Mouse (Mus musculus): Measurements from ENCODE around the gene Hist1h2ag.

Hist1h2ag gene

GRCm38 (mm10) chr13:22007872-22008271 is 34.9 kb downstream of the Hist1h2ag start:
- no peak for DNase-seq

DNA sequence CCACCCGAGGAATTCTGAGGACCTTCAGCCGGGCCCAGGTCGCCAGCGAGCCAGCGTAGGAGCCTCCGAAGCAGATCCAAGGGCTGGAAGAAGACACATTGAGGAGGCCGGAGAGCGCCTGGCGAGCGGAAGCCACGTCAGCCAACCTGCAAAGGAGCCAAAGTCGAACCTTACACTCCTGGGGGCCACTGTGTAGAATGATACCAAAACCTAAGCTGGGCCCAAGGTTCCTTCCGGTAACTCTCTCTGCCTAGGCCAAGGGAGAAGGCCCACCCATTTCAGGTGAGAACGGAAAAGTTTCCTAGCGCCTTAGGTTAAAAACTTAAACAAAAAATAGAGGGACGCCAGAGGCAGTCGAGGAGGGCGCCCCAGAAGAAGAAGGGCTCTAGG is 35.6 kb downstream of the Hist1h2ag start:
- DNase-seq: no peak

DNA sequence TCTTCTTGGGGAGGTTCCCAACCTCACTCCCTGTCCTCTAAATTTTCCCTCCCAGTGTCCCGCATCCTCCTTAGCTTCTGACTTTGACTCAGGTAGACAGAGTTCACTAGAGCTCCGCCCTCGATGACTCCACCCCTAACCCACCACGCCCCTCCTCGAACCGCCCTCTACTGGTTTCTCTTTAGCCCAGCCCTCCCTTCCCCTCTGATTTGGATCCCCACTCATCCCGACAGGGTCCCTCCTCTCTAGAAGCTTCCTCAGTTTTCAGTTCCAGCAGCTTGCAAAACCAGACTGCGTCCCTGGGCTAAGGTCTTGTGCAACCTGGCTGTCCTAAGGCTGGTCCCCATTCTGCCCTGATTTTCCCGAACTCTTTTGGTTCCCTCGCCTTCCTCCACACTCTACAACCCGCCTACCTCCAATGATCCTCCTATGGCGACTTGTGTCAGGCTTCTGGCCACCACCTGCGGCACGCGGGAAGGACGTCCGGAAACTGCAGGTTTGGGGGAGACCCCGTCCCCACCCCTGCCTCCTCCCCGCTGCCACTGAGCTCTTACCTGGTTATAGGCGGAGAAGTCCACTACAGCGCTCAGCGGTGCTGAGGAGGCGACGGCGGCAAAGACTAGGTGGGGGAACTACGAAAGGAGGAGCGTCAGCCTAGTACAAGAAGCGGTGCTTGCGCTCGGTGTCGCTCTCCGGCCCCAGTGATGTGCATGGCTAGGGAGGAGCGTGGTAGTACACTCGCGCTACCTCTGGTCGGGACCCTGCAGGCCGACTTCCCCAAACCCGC is 36.2 kb downstream of the Hist1h2ag start:
- peak in 1 of 2 experiments; percentile 28 for DNase-seq

DNA sequence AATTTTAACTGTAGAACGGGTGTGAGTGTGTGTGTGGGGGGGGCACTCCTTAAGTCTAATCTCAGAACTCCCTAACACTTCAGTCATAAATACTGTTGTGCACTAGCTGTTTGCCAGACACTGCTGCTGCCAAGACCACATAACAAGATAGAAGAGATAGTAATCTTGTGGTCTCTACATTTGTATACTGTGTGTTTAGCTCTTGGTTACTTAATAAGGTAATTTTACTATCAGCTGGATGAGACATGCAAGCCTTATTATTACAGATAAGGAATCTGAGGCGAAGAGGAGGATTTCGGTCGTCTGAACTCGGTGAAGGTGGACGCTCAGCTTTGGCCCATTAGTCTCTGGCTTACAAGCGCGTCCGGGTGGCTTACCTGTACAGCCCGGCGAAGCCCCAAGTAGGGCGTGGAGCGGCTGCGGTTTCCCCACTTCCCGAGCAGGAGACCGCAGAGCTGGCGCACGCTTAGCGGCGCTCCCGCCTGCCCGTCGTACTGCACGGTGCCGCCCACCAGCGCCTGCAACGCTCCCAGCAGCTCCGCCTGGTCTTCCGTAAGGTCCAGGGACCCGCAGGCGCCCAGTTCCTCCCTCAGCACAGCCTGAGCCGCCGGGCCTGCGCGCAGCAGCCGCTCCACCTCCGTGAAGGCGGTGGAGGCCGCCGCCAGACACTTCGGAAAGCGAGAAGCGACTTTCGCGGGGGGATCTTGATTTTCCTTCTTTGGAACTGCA is 37.0 kb downstream of the Hist1h2ag start:
- no peak for DNase-seq

DNA sequence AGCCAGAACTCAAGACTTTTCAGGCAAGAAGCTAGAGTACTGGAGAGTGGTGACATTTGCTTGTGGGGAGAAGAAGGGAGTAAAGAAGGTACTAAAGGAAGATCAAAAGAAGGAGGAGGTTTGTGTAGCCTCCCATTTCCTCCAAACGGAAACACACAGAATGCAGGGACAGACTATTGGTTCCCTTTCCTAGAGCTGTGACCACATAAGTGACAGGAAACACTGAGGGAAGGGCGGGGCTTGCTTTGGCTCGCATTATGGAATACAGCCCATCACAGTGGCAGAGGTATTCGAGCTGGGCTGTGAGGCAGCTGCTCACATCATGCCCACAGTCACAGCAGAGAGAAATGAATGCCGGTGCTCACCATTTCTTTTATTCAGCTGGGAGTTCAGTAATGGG is 40.9 kb downstream of the Hist1h2ag start:
- no peak for DNase-seq

- DNase-seq: no peak
Measured at GRCm38 (mm10) chr13:22001346-22001745, 41.4 kb downstream of the Hist1h2ag start.

GRCm38 (mm10) chr13:21999147-21999546 is 43.6 kb downstream of the Hist1h2ag start:
- DNase-seq: no peak

DNA sequence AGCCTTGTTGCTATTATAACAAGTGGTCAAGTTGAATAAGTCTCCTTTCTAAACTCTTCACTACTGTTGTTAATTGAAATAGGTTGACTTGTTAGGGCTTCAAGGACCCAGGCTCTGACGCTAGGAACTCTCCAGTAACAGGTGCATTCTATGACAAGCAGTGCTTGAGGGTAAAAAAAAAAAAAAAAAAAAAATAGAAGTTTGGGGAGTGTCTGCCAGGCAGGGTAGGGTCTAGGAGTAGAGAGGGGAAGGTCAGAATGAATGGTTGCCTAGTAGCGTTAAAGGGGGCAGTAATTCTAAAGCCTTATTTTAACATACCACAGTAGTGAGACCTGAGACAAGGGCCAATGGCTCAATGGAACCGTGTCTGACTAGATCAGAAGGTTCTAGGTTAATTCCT is 44.3 kb downstream of the Hist1h2ag start:
- DNase-seq: no peak

GRCm38 (mm10) chr13:21997821-21998220 is 44.9 kb downstream of the Hist1h2ag start:
- no peak for DNase-seq

GRCm38 (mm10) chr13:21997201-21997820 is 45.4 kb downstream of the Hist1h2ag start:
- DNase-seq: no peak

DNA sequence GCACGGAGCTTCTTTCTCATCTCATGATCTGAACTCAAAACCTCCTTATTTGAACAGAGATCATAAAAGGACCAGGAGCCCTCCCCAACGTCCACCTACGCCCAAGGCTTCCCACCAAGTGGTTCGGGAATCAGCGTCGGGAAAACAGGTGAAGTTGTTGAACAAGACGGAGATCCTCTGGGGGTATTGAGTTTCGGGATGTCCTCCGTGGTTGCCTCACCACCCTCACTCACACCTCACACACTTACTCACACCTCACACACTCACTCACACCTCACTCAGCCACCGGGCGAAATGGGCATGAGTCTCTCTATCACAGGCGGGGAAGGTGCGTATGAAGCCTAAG is 45.9 kb downstream of the Hist1h2ag start:
- no peak for DNase-seq

- no peak for DNase-seq
Measured at GRCm38 (mm10) chr13:21996101-21996839, 46.5 kb downstream of the Hist1h2ag start.

- DNase-seq: no peak
Measured at GRCm38 (mm10) chr13:21995331-21995914, 47.3 kb downstream of the Hist1h2ag start.

DNA sequence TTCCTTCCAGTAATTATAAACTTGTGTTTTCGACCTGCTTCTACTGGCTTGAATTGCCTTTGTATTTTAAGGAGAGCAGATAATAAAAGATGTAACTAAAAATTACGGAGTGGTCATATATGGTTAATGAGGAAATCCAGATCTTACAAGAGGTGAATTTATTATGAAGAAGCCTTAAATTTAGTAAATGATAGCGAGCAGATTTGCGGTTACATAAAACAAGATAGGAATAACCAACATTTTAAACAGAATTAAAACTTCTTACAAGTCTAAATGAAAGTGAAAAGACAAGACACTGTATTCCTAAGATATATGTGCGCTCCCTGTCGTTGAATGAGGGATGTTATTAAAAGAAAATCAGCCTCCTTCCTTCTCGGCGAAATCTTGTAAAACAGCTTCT is 47.8 kb downstream of the Hist1h2ag start:
- DNase-seq: no peak

- no peak for DNase-seq
Measured at GRCm38 (mm10) chr13:21993957-21994738, 48.6 kb downstream of the Hist1h2ag start.

DNA sequence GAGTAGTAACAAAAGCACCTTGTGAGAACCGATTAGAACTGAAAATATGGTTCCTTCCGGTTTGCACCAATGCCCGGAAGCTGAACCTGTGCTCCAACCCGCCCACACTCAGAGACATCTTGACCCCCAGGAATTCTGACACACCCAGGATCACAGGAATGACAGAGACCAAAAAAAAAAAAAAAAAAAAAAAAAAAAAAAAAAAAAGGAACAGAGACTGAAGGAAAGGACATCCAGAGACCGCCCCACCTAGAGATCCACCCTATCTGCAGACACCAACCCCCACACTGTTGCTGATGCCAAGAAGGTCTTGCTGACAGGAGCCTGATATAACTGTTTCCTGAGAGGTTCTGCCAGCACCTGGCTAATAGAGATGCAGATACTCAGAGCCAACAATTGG is 50.2 kb downstream of the Hist1h2ag start:
- DNase-seq: no peak
